ENCODE assay signal across 22 mouse cellular contexts in the genomic region with DNA sequence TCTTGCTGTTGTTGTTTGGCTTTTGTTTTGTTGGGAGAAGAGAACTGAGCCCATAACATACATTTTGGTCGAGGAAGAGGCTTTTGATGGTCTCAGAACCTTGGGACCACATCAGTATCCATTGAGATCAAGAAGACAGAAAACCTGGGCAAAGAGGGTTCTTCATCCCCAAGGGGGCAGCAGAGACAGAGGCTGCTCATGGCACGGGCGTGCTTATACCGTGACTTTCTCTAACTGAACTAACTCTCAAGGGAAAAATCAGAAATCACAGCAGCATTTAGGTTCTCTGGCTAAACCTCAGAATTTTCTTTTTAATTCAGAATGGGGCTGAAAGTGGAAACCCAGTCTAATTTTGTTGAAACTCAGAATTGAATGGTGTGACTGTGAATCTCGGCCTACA. TPM values are rescaled to one million over a fixed set of nuclear protein-coding genes. Genes with fewer than 3 reads are reported as not detected.
DNase-seq lines count a peak whose midpoint lies in the region; ATAC-seq and TF ChIP-seq lines count a peak whose summit lies in the region.
"Had no signal": no experiment of that assay in that cellular context is flagged by ENCODE, and none has a peak within 500 bp of the region (broad histone marks: within the 10 kb centered on the region; RNA-seq: fewer than 3 reads in every experiment).

No protein-coding gene starts in this region.

- DNase-seq in hindbrain, postnatal 0 days (ENCODE audit: low spot score), result peak; percentile 60
- DNase-seq in midbrain, embryonic 14.5 days, result peak; percentile 49
- DNase-seq in brain, adult 2 months (ENCODE audit: low read depth, low spot score), result peak; percentile 33
- DNase-seq in cerebellum, postnatal 14 days, result no peak
- no peak for DNase-seq in ovary, postnatal 10 days (ENCODE audit: low spot score)
- DNase-seq: cerebellum, adult 11-12 months; gastrocnemius, postnatal 36 days; heart, postnatal 4 days; kidney, postnatal 14 days; liver, embryonic 13.5 days; lung, postnatal 36 days; thymus, adult 18-20 months had no signal

- no peaks in the 10 kb centered on the region for H3K27me3 ChIP-seq in hindbrain, postnatal 0 days (ENCODE audit: insufficient read depth, low read length)
- H3K27me3 ChIP-seq in hindbrain, embryonic 12.5 days, result no peaks in the 10 kb centered on the region
- H3K27me3 ChIP-seq in midbrain, embryonic 14.5 days (ENCODE audit: control insufficient read depth, insufficient read depth, low read length), result no peaks in the 10 kb centered on the region
- no peaks in the 10 kb centered on the region for H3K27me3 ChIP-seq in midbrain, embryonic 16.5 days (ENCODE audit: control insufficient read depth, insufficient read depth, low read depth, low read length)
- H3K27me3 ChIP-seq: liver, embryonic 13.5 days had no signal

- ATAC-seq in hindbrain, postnatal 0 days, result no peak
- ATAC-seq in hindbrain, embryonic 12.5 days (ENCODE audit: low FRiP score), result no peak
- ATAC-seq in midbrain, embryonic 14.5 days (ENCODE audit: low FRiP score, low TSS enrichment), result no peak
- no peak for ATAC-seq in midbrain, embryonic 16.5 days
- ATAC-seq: intestine, embryonic 16.5 days had no signal

- WGBS in hindbrain, postnatal 0 days, result 33% methylated on average over 5 of the region's 5 CpGs
- WGBS in hindbrain, embryonic 12.5 days, result 58% methylated on average over 5 of the region's 5 CpGs
- 52% methylated on average over 5 of the region's 5 CpGs for WGBS in midbrain, embryonic 14.5 days
- WGBS in midbrain, embryonic 16.5 days, result 57% methylated on average over 5 of the region's 5 CpGs

- peak; percentile 60 for TF ChIP-seq CTCF in hindbrain, postnatal 0 days (IDR thresholded peaks at IDR 0.05; ENCODE audit: low read depth)

- no peak overlapping the region for H3K4me3 ChIP-seq in hindbrain, postnatal 0 days (ENCODE audit: low read length)
- H3K4me3 ChIP-seq in hindbrain, embryonic 12.5 days, result no peak overlapping the region
- no peak overlapping the region for H3K4me3 ChIP-seq in midbrain, embryonic 14.5 days (replicated peaks; ENCODE audit: low read depth, low read length)
- no peak overlapping the region for H3K4me3 ChIP-seq in midbrain, embryonic 16.5 days (ENCODE audit: low read depth, low read length)
- H3K4me3 ChIP-seq: erythroblast, embryonic 14.5 days; heart, embryonic 10.5 days; limb, embryonic 10.5 days; liver, embryonic 13.5 days; midbrain, embryonic 10.5 days had no signal

- no peaks in the 10 kb centered on the region for H3K36me3 ChIP-seq in hindbrain, postnatal 0 days (ENCODE audit: insufficient read depth, low read length)
- no peaks in the 10 kb centered on the region for H3K36me3 ChIP-seq in hindbrain, embryonic 12.5 days
- no peaks in the 10 kb centered on the region for H3K36me3 ChIP-seq in midbrain, embryonic 14.5 days (ENCODE audit: control insufficient read depth, insufficient read depth, low read length)
- H3K36me3 ChIP-seq in midbrain, embryonic 16.5 days (ENCODE audit: control insufficient read depth, insufficient read depth, low read length), result no peaks in the 10 kb centered on the region
- H3K36me3 ChIP-seq: heart, embryonic 10.5 days; limb, embryonic 10.5 days; liver, embryonic 13.5 days; midbrain, embryonic 10.5 days had no signal

- H3K4me2 ChIP-seq in hindbrain, postnatal 0 days (ENCODE audit: low read depth, low read length), result no peak overlapping the region
- no peak overlapping the region for H3K4me2 ChIP-seq in hindbrain, embryonic 12.5 days (replicated peaks)
- no peak overlapping the region for H3K4me2 ChIP-seq in midbrain, embryonic 14.5 days (ENCODE audit: low read length)
- H3K4me2 ChIP-seq in midbrain, embryonic 16.5 days (ENCODE audit: low read length), result no peak overlapping the region
- H3K4me2 ChIP-seq: liver, embryonic 13.5 days had no signal

- no peak overlapping the region for H3K27ac ChIP-seq in hindbrain, postnatal 0 days
- H3K27ac ChIP-seq in hindbrain, embryonic 12.5 days, result no peak overlapping the region
- H3K27ac ChIP-seq in midbrain, embryonic 14.5 days (replicated peaks; ENCODE audit: low read depth, low read length), result no peak overlapping the region
- H3K27ac ChIP-seq in midbrain, embryonic 16.5 days (ENCODE audit: low read length), result no peak overlapping the region
- H3K27ac ChIP-seq: heart, embryonic 10.5 days; limb, embryonic 10.5 days; liver, embryonic 13.5 days; midbrain, embryonic 10.5 days had no signal

- H3K4me1 ChIP-seq in hindbrain, postnatal 0 days (ENCODE audit: insufficient read depth, low read length), result no peaks in the 10 kb centered on the region
- H3K4me1 ChIP-seq in hindbrain, embryonic 12.5 days, result no peaks in the 10 kb centered on the region
- H3K4me1 ChIP-seq in midbrain, embryonic 14.5 days (ENCODE audit: control insufficient read depth, insufficient read depth, low read length), result no peaks in the 10 kb centered on the region
- H3K4me1 ChIP-seq in midbrain, embryonic 16.5 days (ENCODE audit: control insufficient read depth, insufficient read depth, low read length), result peaks cover 4% of the 10 kb centered on the region; the same call in 1 of the 2 replicates
- H3K4me1 ChIP-seq: heart, embryonic 10.5 days; limb, embryonic 10.5 days; liver, embryonic 13.5 days; midbrain, embryonic 10.5 days had no signal

- H3K9me3 ChIP-seq in hindbrain, postnatal 0 days (ENCODE audit: low read length), result no peaks in the 10 kb centered on the region
- no peaks in the 10 kb centered on the region for H3K9me3 ChIP-seq in hindbrain, embryonic 12.5 days (replicated peaks)
- no peaks in the 10 kb centered on the region for H3K9me3 ChIP-seq in midbrain, embryonic 14.5 days (ENCODE audit: control insufficient read depth, low read length)
- no peaks in the 10 kb centered on the region for H3K9me3 ChIP-seq in midbrain, embryonic 16.5 days (replicated peaks; ENCODE audit: control insufficient read depth, low read length, poor library complexity, severe bottlenecking)
- H3K9me3 ChIP-seq: heart, embryonic 10.5 days; limb, embryonic 10.5 days; liver, embryonic 13.5 days; midbrain, embryonic 10.5 days had no signal

- no peak overlapping the region for H3K9ac ChIP-seq in hindbrain, postnatal 0 days (replicated peaks; ENCODE audit: low read length)
- H3K9ac ChIP-seq in hindbrain, embryonic 12.5 days, result no peak overlapping the region
- no peak overlapping the region for H3K9ac ChIP-seq in midbrain, embryonic 14.5 days (replicated peaks; ENCODE audit: low read length)
- H3K9ac ChIP-seq in midbrain, embryonic 16.5 days (ENCODE audit: low read depth, low read length), result no peak overlapping the region
- H3K9ac ChIP-seq: liver, embryonic 13.5 days had no signal

RNA-seq across cellular contexts. Expression of a gene that starts 14.3 kb away (rescaled TPM):
- total RNA-seq in hindbrain, postnatal 0 days (2014; rRNA removed), result not detected in 2 replicates
- not detected in 2 replicates for polyA plus RNA-seq in hindbrain, postnatal 0 days (2015; fragmentation: Nextera tagmentation; extraction: Ambion mirVana)
- not detected in 2 replicates for polyA plus RNA-seq in hindbrain, embryonic 12.5 days (2016; fragmentation: Nextera tagmentation; extraction: Ambion mirVana)
- polyA plus RNA-seq in midbrain, embryonic 14.5 days (2014; fragmentation: Nextera tagmentation; extraction: Ambion mirVana), result 0.24 TPM in 1 of 2 replicates, not detected in the other
- polyA plus RNA-seq in midbrain, embryonic 16.5 days (2015; fragmentation: Nextera tagmentation; extraction: Ambion mirVana), result not detected in 2 replicates
- total RNA-seq: gastrocnemius, postnatal 36 days; heart, postnatal 4 days; layer of hippocampus, postnatal 10 days had no signal
- polyA plus RNA-seq: erythroblast, embryonic 14.5 days; heart, embryonic 10.5 days; intestine, embryonic 16.5 days; limb, embryonic 10.5 days; liver, embryonic 13.5 days; midbrain, embryonic 10.5 days; urinary bladder, adult 2 months had no signal

RNA-seq across cellular contexts. Expression of a gene that starts 20.2 kb away (rescaled TPM):
- not detected in 2 replicates for total RNA-seq in hindbrain, postnatal 0 days (2014; rRNA removed)
- polyA plus RNA-seq in hindbrain, postnatal 0 days (2015; fragmentation: Nextera tagmentation; extraction: Ambion mirVana), result not detected in 2 replicates
- polyA plus RNA-seq in hindbrain, embryonic 12.5 days (2016; fragmentation: Nextera tagmentation; extraction: Ambion mirVana), result not detected in 2 replicates
- polyA plus RNA-seq in midbrain, embryonic 14.5 days (2014; fragmentation: Nextera tagmentation; extraction: Ambion mirVana), result not detected in 2 replicates
- polyA plus RNA-seq in midbrain, embryonic 16.5 days (2015; fragmentation: Nextera tagmentation; extraction: Ambion mirVana), result not detected in 2 replicates
- total RNA-seq: gastrocnemius, postnatal 36 days; heart, postnatal 4 days; layer of hippocampus, postnatal 10 days had no signal
- polyA plus RNA-seq: erythroblast, embryonic 14.5 days; frontal cortex, adult 2 months; heart, embryonic 10.5 days; intestine, embryonic 16.5 days; limb, embryonic 10.5 days; liver, embryonic 13.5 days; midbrain, embryonic 10.5 days had no signal

RNA-seq across cellular contexts. Expression of a gene that starts 33.3 kb away (rescaled TPM):
- not detected in 2 replicates for total RNA-seq in hindbrain, postnatal 0 days (2014; rRNA removed)
- not detected in 2 replicates for polyA plus RNA-seq in hindbrain, postnatal 0 days (2015; fragmentation: Nextera tagmentation; extraction: Ambion mirVana)
- not detected in 2 replicates for polyA plus RNA-seq in hindbrain, embryonic 12.5 days (2016; fragmentation: Nextera tagmentation; extraction: Ambion mirVana)
- not detected in 2 replicates for polyA plus RNA-seq in midbrain, embryonic 14.5 days (2014; fragmentation: Nextera tagmentation; extraction: Ambion mirVana)
- not detected in 2 replicates for polyA plus RNA-seq in midbrain, embryonic 16.5 days (2015; fragmentation: Nextera tagmentation; extraction: Ambion mirVana)
- total RNA-seq: gastrocnemius, postnatal 36 days; heart, postnatal 4 days; layer of hippocampus, postnatal 10 days had no signal
- polyA plus RNA-seq: erythroblast, embryonic 14.5 days; frontal cortex, adult 2 months; heart, embryonic 10.5 days; intestine, embryonic 16.5 days; limb, embryonic 10.5 days; liver, embryonic 13.5 days; midbrain, embryonic 10.5 days; urinary bladder, adult 2 months had no signal

Comparison
In these comparisons a context has a peak if more than half of its experiments do, and no peak if none do; other contexts are left out.
1. DNase-seq: peak in hindbrain, postnatal 0 days (single experiment), midbrain, embryonic 14.5 days (single experiment) and brain, adult 2 months (single experiment); none in cerebellum, postnatal 14 days (0 of 2) and ovary, postnatal 10 days (single experiment).